Mouse (Mus musculus) neural tube, embryonic 10.5 days (tissue): Measurements from ENCODE around the gene Olfr157.
A peak's percentile ranks its signal among the peaks of the same experiment; 100 is the strongest.

Experiments
- DNase-seq: peaks from one replicate; pipeline ENCODE4 v3.0.0-alpha.2; 2017; ENCODE audit warnings: low spot score; ENCODE audit errors: extremely low spot score

Gene Olfr157

GRCm38 (mm10) chr4:43840101-43840500 lies at the start of gene Olfr157:
Gene Olfr157, minus strand, starts transcription at chr4:43840201.
- no peak for DNase-seq

- no peak for DNase-seq
Measured at GRCm38 (mm10) chr4:43884196-43884595, 44.2 kb upstream of the Olfr157 start.

- DNase-seq = no peak
Measured at GRCm38 (mm10) chr4:43879566-43879965, 39.6 kb upstream of the Olfr157 start.

GRCm38 (mm10) chr4:43878121-43878776 lies 38.2 kb upstream of the Olfr157 start:
- DNase-seq = no peak

- no peak for DNase-seq
Measured at GRCm38 (mm10) chr4:43877230-43877629, 37.2 kb upstream of the Olfr157 start.

- no peak for DNase-seq
Measured at GRCm38 (mm10) chr4:43875919-43876411, 36.0 kb upstream of the Olfr157 start.

GRCm38 (mm10) chr4:43875160-43875918 lies 35.3 kb upstream of the Olfr157 start, which contains the start of gene Reck:
Gene Reck, plus strand, starts transcription at chr4:43875530.
- DNase-seq = peak; percentile 97

- DNase-seq = peak; percentile 18
Measured at GRCm38 (mm10) chr4:43874501-43874900, 34.5 kb upstream of the Olfr157 start.

GRCm38 (mm10) chr4:43869821-43870220 lies 29.8 kb upstream of the Olfr157 start:
- DNase-seq = no peak

GRCm38 (mm10) chr4:43863298-43863697 lies 23.3 kb upstream of the Olfr157 start:
- DNase-seq = no peak

- DNase-seq = peak; percentile 77
Measured at GRCm38 (mm10) chr4:43860744-43861519, 20.9 kb upstream of the Olfr157 start.

GRCm38 (mm10) chr4:43859886-43860285 lies 19.9 kb upstream of the Olfr157 start:
- DNase-seq = no peak

GRCm38 (mm10) chr4:43854101-43854500 lies 14.1 kb upstream of the Olfr157 start:
- DNase-seq = no peak

GRCm38 (mm10) chr4:43851265-43851664 lies 11.3 kb upstream of the Olfr157 start, which contains the start of gene Olfr155:
Gene Olfr155, plus strand, starts transcription at chr4:43851565.
- no peak for DNase-seq

- DNase-seq = no peak
Measured at GRCm38 (mm10) chr4:43838326-43838725, 1.7 kb downstream of the Olfr157 start.

GRCm38 (mm10) chr4:43834749-43835148 lies 5.3 kb downstream of the Olfr157 start:
- no peak for DNase-seq

GRCm38 (mm10) chr4:43833752-43834151 lies 6.2 kb downstream of the Olfr157 start:
- no peak for DNase-seq

GRCm38 (mm10) chr4:43832031-43832430 lies 8.0 kb downstream of the Olfr157 start:
- no peak for DNase-seq

- no peak for DNase-seq
Measured at GRCm38 (mm10) chr4:43828806-43829205, 11.2 kb downstream of the Olfr157 start.

- peak; percentile 32 for DNase-seq
Measured at GRCm38 (mm10) chr4:43823845-43824337, 16.1 kb downstream of the Olfr157 start, which contains the start of gene Olfr156. Gene Olfr156, minus strand, starts transcription at chr4:43823895.

GRCm38 (mm10) chr4:43822896-43823550 lies 17.0 kb downstream of the Olfr157 start:
- no peak for DNase-seq
